Mouse (Mus musculus): Measurements from ENCODE around the gene Slc44a4.
"Not testable (repeated sequence)": the region's sequence is repeated elsewhere in the genome, so short reads cannot be mapped to it uniquely, and the experiment has no call there.

The Slc44a4 gene

DNA sequence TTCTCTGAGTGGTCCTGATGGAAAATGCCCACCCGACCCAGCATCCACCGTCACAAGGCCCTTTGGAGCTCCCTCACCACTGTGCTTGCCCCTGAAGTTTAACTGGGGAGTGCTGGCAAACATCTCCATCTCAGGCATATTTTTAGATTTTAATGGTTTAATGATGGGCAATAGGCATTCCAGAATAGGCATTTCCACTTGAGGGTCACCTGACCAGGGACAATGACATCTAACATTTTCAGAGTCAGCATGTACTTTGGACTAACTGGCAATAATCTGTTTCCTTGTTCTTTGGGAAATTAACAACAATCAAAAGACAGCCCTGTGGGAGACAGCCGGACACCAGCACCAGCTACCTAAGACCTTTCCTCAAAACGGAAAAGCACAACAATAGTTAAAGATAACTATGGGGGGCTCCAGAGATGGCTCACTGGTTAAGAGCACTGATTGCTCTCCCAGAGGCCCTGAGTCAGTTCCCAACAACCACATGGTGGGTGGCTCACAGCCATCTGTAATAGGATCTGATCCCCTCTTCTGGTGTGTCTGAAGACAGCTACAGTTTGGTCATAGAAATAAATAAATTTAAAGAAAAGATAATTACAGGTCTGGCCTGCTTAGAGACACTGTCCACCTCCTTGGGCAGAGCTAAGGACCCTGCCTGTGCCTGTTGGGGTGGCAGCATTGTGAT is 29.0 kb downstream of the Slc44a4 start:
- no peak for DNase-seq (ENCODE audit: extremely low spot score, low spot score)

- no peak for DNase-seq (ENCODE audit: extremely low spot score, low spot score)
These were observed 30.1 kb downstream of the Slc44a4 start for GRCm38 (mm10) chr17:34944362-34944761.

DNA sequence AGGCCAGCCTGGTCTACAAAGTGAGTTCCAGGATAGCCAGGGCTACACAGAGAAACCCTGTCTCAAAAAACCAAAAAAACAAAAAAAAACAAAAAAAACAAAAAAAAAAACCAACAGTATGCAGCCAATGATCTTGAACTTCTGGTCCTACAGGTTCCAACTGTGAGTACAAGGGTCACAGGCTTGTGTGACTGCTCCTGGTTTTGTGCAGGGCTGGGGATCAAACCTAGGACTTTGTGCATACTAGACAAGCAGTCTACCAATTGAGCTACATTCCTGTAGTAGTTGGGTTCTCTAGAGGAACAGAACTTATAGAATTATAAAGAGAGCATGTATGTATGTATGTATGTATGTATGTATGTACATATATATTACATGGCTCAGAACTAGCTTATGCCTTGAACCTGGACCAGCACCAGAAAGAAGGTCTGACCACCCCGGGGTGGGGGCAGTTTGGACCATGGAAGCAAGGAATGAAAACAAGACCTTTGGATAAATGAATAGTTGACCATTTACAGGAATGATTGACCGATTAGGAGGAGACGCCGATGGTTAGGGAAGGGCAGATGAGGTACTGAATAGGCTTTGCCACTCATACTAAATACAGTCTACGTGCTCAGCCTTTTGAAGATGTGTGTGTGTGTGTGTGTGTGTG is 32.3 kb downstream of the Slc44a4 start:
- DNase-seq (ENCODE audit: extremely low spot score, low spot score), result no peak

DNA sequence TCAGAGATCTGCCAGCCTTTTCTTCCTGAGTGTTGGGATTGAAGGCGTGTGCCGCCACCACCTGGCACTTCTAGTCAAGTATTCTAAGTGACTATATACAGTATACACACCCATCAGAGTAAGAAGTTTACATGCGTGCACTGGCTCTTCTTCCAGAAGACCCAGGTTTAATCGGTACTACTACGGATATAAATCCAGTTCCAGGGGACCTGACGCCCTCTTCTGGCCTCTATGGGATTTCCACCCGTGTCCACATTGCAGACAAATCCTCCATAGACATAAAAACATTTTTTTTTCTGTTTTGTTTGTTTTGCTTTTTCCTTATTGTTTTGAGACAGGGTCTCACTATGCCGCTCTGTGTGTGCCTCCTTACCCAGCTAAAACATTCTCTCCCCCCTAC is 33.3 kb downstream of the Slc44a4 start:
- peak; percentile 29 for DNase-seq (ENCODE audit: extremely low spot score, low spot score)

DNA sequence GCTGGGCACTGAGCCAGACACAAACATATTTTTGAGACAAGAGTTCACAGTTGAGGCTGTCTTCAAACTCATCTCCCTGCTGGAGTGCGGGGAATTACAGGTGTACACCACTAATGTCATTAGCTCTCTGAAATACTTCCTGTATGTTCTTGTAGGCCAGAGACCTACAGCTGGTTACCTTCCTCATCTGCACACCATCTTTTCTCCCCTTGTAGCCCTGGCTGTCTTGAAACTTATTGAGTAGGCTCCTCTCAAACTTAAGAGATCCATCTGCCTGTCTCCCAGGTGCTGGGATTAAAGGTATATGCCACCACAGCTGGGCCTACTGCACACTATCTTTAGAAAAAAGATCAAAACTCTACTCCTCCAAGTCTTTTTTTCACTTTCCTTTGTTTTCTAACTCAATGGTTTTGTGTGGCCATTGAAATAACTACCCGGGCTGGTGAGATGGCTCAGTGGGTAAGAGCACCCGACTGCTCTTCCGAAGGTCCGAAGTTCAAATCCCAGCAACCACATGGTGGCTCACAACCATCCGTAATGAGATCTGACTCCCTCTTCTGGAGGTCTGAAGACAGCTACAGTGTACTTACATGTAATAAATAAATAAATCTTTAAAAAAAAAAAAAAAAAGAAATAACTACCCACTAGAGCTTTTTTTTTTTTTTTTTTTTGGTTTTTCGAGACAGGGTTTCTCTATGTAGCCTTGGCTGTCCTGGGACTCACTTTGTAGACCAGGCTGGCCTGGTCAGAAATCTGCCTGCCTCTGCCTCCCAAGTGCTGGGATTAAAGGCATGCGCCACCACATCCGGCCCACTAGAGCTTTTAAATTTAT is 34.7 kb downstream of the Slc44a4 start:
- DNase-seq (ENCODE audit: extremely low spot score, low spot score), result peak; percentile 38

- peak; percentile 65 for DNase-seq (ENCODE audit: extremely low spot score, low spot score)
These were observed 35.3 kb downstream of the Slc44a4 start for GRCm38 (mm10) chr17:34949553-34949969.

DNA sequence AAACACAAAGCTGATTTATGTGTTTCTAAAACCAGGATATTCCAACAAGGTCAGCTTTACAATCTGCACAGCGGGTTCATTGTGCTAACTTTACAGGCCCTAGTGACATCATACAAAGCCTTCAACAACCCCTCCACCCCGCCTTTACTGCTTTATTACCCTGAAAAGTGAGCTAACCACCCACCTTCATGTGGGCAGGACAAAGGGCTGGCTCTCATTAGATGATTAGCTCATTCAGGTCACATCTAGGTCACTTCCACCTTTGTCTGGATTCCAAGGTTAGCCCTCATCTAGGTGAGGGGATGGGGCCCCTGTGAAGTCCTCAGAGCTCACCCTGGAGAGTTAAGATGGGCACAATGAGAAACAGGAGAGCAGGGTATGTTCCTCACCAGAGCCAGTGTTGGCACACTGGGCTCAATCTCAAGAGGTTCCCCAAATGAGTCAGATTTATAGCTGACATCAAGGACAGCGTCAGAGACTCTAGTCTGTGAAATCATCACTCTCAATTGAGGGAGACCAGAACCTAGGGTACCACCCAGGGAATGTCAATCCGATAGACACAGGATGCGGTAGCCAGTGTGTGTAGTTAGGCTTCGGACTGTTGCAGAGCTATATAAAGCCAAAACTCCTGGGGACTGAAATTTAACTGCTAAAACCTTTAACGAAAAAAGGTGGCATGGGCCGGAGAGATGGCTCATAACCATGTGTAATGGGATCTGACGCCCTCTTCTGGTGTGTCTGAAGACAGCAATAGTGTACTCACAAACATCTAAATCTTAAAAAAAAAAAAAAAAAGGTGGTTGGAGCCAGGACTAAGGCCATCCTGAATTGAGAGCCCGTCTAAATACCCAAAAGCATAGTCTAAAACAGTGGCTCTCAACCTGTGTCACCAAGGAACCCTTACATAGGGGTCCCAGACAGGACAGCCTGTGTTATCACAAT is 36.5 kb downstream of the Slc44a4 start:
- peak; percentile 17 for DNase-seq (ENCODE audit: extremely low spot score, low spot score)

DNA sequence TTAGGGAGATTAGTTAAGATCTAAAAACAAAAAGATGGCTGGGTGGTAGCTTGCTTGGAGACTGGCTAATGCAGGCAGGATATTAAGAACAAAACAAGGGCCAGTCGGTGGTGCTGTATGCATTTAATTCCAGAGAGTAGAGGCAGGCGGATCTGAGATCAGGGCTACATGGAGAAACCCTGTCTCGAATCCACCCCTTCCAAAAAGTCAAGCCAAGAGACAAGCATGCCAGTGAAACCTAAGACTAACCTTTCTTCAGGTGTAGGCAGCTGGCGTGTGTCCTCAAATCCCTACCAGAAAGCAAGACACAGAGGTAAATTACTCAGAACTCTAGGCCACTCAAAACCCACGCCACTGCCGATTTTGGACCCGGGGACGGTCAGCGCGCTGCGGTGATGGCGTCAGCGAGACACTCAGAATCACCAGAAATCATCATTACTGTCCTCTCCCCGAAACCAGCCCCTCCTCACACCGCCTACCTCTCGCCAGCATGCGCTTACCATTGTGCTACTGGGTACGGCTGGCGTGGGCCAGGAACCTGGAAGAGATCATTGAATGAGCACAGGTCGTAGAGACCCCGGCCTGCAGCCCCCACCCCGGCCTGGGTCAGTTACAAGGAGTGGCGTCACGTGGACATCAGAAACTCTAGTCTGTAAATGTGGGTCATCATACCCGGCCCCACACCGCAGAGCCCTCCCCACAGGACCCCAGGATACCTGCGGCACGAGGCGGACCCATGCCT is 37.5 kb downstream of the Slc44a4 start:
- DNase-seq (ENCODE audit: extremely low spot score, low spot score), result no peak

- peak; percentile 90 for DNase-seq (ENCODE audit: extremely low spot score, low spot score)
These were observed 38.2 kb downstream of the Slc44a4 start for GRCm38 (mm10) chr17:34952378-34953040.

DNA sequence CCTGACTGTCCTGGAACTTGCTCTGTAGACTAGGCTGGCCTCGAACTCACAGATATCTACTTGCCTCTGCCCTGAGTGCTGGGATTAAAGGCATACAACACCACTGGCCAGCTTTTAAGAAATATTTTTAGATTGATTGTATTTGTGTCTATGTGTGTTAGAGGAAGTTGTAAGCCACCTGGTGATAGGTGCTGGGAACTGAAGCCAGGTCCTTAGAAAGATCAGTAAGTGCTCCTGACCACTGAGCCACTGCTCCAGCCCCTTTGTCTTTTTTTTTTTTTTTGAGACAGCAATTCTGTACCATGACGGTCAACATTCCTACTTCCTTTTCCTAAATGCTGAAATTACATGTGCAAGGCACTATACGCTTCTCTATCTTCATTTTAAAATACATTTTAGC is 39.0 kb downstream of the Slc44a4 start:
- DNase-seq (ENCODE audit: extremely low spot score, low spot score), result no peak

GRCm38 (mm10) chr17:34953904-34954303 is 39.6 kb downstream of the Slc44a4 start:
- DNase-seq (ENCODE audit: extremely low spot score, low spot score), result no peak

DNA sequence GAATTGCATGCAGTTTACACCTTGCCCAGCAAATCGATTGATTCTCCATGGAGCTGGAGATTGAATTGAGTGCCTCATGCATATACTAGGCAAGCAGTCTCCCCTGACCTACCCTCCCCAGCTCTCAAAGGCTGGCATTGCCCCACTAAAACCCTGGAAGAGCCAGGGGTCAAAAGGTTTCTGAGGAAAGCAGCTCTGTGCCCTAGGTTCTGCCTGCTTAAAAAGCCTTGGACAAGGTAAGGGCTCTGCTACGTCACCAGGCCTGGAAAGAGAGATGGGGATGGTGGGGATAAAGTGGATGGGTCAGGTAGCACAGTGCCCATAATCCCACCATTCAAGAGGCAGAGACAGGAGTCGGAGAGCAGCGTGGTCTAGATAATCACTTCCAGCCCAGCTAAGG is 40.6 kb downstream of the Slc44a4 start:
- no peak for DNase-seq (ENCODE audit: extremely low spot score, low spot score)

- DNase-seq (ENCODE audit: extremely low spot score, low spot score), result no peak
These were observed 41.6 kb downstream of the Slc44a4 start for GRCm38 (mm10) chr17:34955884-34956283.

DNA sequence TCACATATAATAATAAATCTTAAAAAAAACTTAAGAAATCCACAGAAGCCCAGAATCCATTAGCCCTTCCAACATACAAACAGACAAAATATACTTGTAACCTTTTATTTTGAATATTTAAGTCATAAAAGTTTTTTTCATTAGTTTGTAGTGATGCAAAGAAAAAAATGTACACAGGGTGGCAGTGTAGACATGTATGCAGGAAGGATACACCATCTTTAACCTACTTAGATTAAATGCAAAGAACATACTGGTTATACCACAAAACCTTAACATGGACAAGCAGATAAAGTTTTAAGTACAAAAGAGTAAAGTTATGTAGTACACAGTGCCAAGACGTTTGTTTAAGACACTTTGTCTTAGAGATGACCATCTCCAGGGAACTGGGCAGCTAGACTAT is 42.1 kb downstream of the Slc44a4 start:
- DNase-seq (ENCODE audit: extremely low spot score, low spot score), result no peak

GRCm38 (mm10) chr17:34957291-34957690 is 43.0 kb downstream of the Slc44a4 start:
- not testable (repeated sequence) for DNase-seq (ENCODE audit: extremely low spot score, low spot score)

GRCm38 (mm10) chr17:34957966-34958365 is 43.7 kb downstream of the Slc44a4 start:
- not testable (repeated sequence) for DNase-seq (ENCODE audit: extremely low spot score, low spot score)

- not testable (repeated sequence) for DNase-seq (ENCODE audit: extremely low spot score, low spot score)
These were observed 44.5 kb downstream of the Slc44a4 start for GRCm38 (mm10) chr17:34958734-34959129.

DNA sequence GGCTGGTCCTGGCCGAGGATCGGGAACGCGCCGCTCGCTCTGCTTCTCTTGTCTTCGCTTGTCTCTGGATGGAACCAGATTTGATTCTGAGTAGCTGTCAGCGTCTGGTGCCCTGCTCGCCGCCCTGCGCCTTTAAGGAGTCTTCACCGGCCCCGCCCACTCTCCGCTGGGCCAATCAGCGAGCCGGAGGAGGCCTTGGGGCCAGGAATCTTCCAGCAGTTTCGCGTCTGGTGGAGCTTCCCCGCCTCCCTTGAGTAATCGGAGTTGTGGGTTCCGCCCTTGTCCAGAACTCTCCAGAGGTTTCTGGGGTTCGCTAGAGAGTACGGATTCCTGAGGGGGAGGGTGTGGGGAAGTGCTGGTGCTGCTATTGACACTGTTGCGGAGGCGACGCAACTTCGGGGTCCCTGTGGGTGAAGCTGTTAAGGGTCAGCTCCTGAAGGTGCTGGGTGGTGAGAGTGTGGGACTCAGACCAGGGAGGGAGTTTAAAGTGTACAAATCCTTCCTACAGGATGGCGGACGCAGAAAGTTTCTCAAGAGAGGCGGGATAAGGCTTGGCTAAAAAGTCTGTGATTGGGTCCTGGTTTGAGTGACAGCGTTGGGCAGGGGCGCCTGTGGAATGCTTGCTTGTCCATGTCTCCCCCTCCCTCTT is 45.0 kb downstream of the Slc44a4 start, which contains the start of gene Hspa1b:
Gene Hspa1b, minus strand, starts transcription at position 109 of the 649 bp plus-strand sequence.
- DNase-seq (ENCODE audit: extremely low spot score, low spot score), result peak; percentile 74

- peak; percentile 42 for DNase-seq (ENCODE audit: extremely low spot score, low spot score)
These were observed 45.7 kb downstream of the Slc44a4 start for GRCm38 (mm10) chr17:34959881-34960515.

Measured in neural tube, embryonic 10.5 days (tissue).